Mouse (Mus musculus) bone marrow, adult 2 months (tissue): ENCODE measurements around the gene Traf3ip3.

Experiments used
- CTCF ChIP-seq: fragments of 200-500 bp; IDR thresholded peaks from 2 replicates; pipeline ENCODE4 v1.5.1; 2011; ENCODE audit warnings: low read length, control low read depth; ENCODE audit not compliant: control insufficient read depth, insufficient read depth
- POLR2A ChIP-seq: fragments of 200-500 bp; IDR thresholded peaks from 2 replicates; pipeline ENCODE4 v1.6.1; 2011; ENCODE audit warnings: low read depth, mild to moderate bottlenecking, control low read depth, low read length, borderline replicate concordance; ENCODE audit not compliant: control insufficient read depth

GRCm38 (mm10) chr1:193241436-193241835 lies 39.9 kb upstream of the Traf3ip3 start:
- no peak for TF ChIP-seq POLR2A
- TF ChIP-seq CTCF: no peak
